26 mouse cellular contexts compared by ENCODE assay signal in the genomic region with DNA sequence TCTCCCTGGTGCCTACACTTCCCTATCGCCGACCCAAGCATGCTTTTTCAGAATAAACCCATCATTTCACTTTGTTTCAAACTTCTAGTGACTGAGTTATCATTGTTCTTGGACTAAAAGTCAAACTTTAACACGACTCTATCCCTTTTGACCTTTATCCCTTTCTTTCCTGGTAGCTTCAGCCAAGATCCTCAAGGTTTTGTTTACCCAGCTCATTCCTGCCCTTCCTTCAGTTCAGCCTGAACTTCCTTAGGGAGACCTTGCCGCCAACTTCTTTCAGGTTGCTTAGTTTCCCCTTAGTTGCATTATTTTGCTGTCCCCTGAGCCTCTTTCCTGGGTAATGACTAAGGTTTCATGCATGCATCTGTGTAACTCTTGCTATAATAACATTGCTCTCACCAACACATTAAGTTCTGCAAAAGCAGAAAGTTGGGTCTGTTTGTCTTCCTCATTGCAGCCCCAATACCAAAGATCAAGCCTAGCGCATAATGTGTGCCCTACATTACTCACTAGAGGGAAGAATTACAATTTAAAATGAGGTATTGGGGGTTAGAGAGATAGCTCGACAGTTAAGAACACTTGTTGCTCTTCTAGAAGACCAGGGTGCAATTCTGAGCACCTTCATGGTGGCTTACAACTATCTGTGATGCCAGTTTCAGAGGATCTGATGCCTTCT. TPM values are rescaled to one million over a fixed set of nuclear protein-coding genes. Genes with fewer than 3 reads are reported as not detected.
DNase-seq lines count a peak whose midpoint lies in the region; ATAC-seq and TF ChIP-seq lines count a peak whose summit lies in the region.
"Had no signal": no experiment of that assay in that cellular context is flagged by ENCODE, and none has a peak within 500 bp of the region (broad histone marks: within the 10 kb centered on the region; RNA-seq: fewer than 3 reads in every experiment).

No protein-coding gene starts in this region.

- no peaks in the 10 kb centered on the region for H3K27me3 ChIP-seq in intestine, postnatal 0 days (replicated peaks; ENCODE audit: control insufficient read depth, insufficient read depth, low read length)
- no peaks in the 10 kb centered on the region for H3K27me3 ChIP-seq in midbrain, postnatal 0 days (ENCODE audit: insufficient read depth, low read length)
- H3K27me3 ChIP-seq: embryonic facial prominence, embryonic 13.5 days; forebrain, embryonic 15.5 days; midbrain, embryonic 13.5 days had no signal

- H3K4me3 ChIP-seq in intestine, postnatal 0 days (ENCODE audit: low read depth, low read length) = no peak overlapping the region
- H3K4me3 ChIP-seq in midbrain, postnatal 0 days (ENCODE audit: low read depth, low read length) = no peak overlapping the region
- H3K4me3 ChIP-seq: embryonic facial prominence, embryonic 13.5 days; forebrain, embryonic 10.5 days; forebrain, embryonic 15.5 days; gastrocnemius, adult 2 months; heart, adult 2 months; midbrain, embryonic 13.5 days had no signal

- H3K27ac ChIP-seq in intestine, postnatal 0 days (ENCODE audit: low read depth, low read length) = 0 out of 2 replicates have a peak overlapping the region, but pooled peaks have one; percentile 16
- no peak overlapping the region for H3K27ac ChIP-seq in midbrain, postnatal 0 days (ENCODE audit: low read depth, low read length)
- H3K27ac ChIP-seq: embryonic facial prominence, embryonic 13.5 days; forebrain, embryonic 10.5 days; forebrain, embryonic 15.5 days; gastrocnemius, adult 2 months; heart, adult 2 months; liver, embryonic 14.5 days; macrophage; midbrain, embryonic 13.5 days had no signal

- peak; percentile 45 for DNase-seq in kidney, adult 11 months
- DNase-seq in kidney, postnatal 10 days = no peak
- peak; percentile 35 for DNase-seq in kidney, postnatal 14 days
- DNase-seq in kidney, adult 18-20 months = no peak
- DNase-seq in yolk sac, embryonic 10.5 days (ENCODE audit: low spot score) = peak; percentile 67
- DNase-seq in midbrain, postnatal 0 days (ENCODE audit: low spot score) = no peak
- DNase-seq: adrenal gland, postnatal 36 days; cerebellum, adult 9-10 months; embryo, embryonic 11 days; gastrocnemius, adult 2 months; gastrocnemius, postnatal 36 days; heart, adult 2 months; layer of hippocampus, postnatal 36 days; left cerebral cortex, postnatal 4 days; lung, adult 2 months; lung, postnatal 10 days had no signal

- no peaks in the 10 kb centered on the region for H3K4me1 ChIP-seq in intestine, postnatal 0 days (replicated peaks; ENCODE audit: control insufficient read depth, insufficient read depth, low read length)
- no peaks in the 10 kb centered on the region for H3K4me1 ChIP-seq in midbrain, postnatal 0 days (ENCODE audit: insufficient read depth, low read length)
- H3K4me1 ChIP-seq: embryonic facial prominence, embryonic 13.5 days; forebrain, embryonic 10.5 days; forebrain, embryonic 15.5 days; midbrain, embryonic 13.5 days had no signal

- ATAC-seq in intestine, postnatal 0 days = peak; percentile 66
- no peak for ATAC-seq in midbrain, postnatal 0 days (ENCODE audit: low FRiP score)
- ATAC-seq: CD4-positive, CD25-positive, alpha-beta regulatory T cell, adult 4 months; forebrain, embryonic 15.5 days; hindbrain, embryonic 16.5 days; midbrain, embryonic 13.5 days had no signal

- WGBS in intestine, postnatal 0 days = 36% methylated on average over 6 of the region's 6 CpGs
- 84% methylated on average over 6 of the region's 6 CpGs for WGBS in midbrain, postnatal 0 days

- H3K36me3 ChIP-seq in intestine, postnatal 0 days (ENCODE audit: control insufficient read depth, insufficient read depth) = peaks cover 6% of the 10 kb centered on the region; the same call in 1 of the 2 replicates
- H3K36me3 ChIP-seq in midbrain, postnatal 0 days (ENCODE audit: insufficient read depth, low read length) = no peaks in the 10 kb centered on the region
- H3K36me3 ChIP-seq: embryonic facial prominence, embryonic 13.5 days; forebrain, embryonic 10.5 days; forebrain, embryonic 15.5 days; midbrain, embryonic 13.5 days had no signal

- H3K4me2 ChIP-seq in intestine, postnatal 0 days (replicated peaks; ENCODE audit: low read depth) = no peak overlapping the region
- H3K4me2 ChIP-seq in midbrain, postnatal 0 days (ENCODE audit: low read depth, low read length, poor library complexity, severe bottlenecking) = no peak overlapping the region
- H3K4me2 ChIP-seq: embryonic facial prominence, embryonic 13.5 days; forebrain, embryonic 15.5 days; midbrain, embryonic 13.5 days had no signal

- H3K9me3 ChIP-seq in intestine, postnatal 0 days (ENCODE audit: control insufficient read depth) = no peaks in the 10 kb centered on the region
- H3K9me3 ChIP-seq in midbrain, postnatal 0 days (ENCODE audit: low read length) = no peaks in the 10 kb centered on the region
- H3K9me3 ChIP-seq: embryonic facial prominence, embryonic 13.5 days; forebrain, embryonic 10.5 days; forebrain, embryonic 15.5 days; midbrain, embryonic 13.5 days had no signal

- H3K9ac ChIP-seq in intestine, postnatal 0 days (ENCODE audit: low read depth, low read length) = no peak overlapping the region
- H3K9ac ChIP-seq in midbrain, postnatal 0 days (replicated peaks; ENCODE audit: low read length, poor library complexity, severe bottlenecking) = no peak overlapping the region
- H3K9ac ChIP-seq: embryonic facial prominence, embryonic 13.5 days; forebrain, embryonic 15.5 days; liver, embryonic 14.5 days; midbrain, embryonic 13.5 days had no signal

- TF ChIP-seq CTCF in intestine, postnatal 0 days (IDR thresholded peaks at IDR 0.05; ENCODE audit: low read depth) = no peak
- no peak for TF ChIP-seq CTCF in midbrain, postnatal 0 days (IDR thresholded peaks at IDR 0.05)

RNA-seq across cellular contexts. Expression of gene Enpep, which starts 59.2 kb away (rescaled TPM):
- polyA plus RNA-seq in intestine, postnatal 0 days (2015; fragmentation: Nextera tagmentation; extraction: Ambion mirVana) = 120 and 150 TPM in 2 replicates
- 3.0 and 4.1 TPM in 2 replicates for total RNA-seq in midbrain, postnatal 0 days (2014; rRNA removed)
- polyA plus RNA-seq in midbrain, postnatal 0 days (2015; fragmentation: Nextera tagmentation; extraction: Ambion mirVana) = 1.9 and 2.3 TPM in 2 replicates
- total RNA-seq: monocyte, adult 5-6 weeks had no signal
- polyA plus RNA-seq: forebrain, embryonic 10.5 days; macrophage had no signal

Comparison
In these comparisons a context has a peak if more than half of its experiments do, and no peak if none do; other contexts are left out.
1. DNase-seq: peak in kidney, adult 11 months (single experiment), kidney, postnatal 14 days (single experiment) and yolk sac, embryonic 10.5 days (single experiment); none in kidney, postnatal 10 days (single experiment), kidney, adult 18-20 months (single experiment) and midbrain, postnatal 0 days (single experiment).
2. RNA of gene Enpep, which starts 59.2 kb away (polyA plus RNA-seq): 120 to 150 TPM in intestine, postnatal 0 days; 1.9 to 2.3 TPM in midbrain, postnatal 0 days; every median in the first group is over 10 times any median in the second.